Mouse (Mus musculus) adrenal gland, adult (tissue): ENCODE measurements around the gene Lcn2.

Experiments used
- DNase-seq, 2 experiments: peaks; one replicate each; pipeline ENCODE4 v3.0.0; 2022 to 2023; ENCODE audit warnings: low spot score in 1 of 2; ENCODE audit not compliant: inconsistent age in 2 of 2

Lcn2 gene

DNA sequence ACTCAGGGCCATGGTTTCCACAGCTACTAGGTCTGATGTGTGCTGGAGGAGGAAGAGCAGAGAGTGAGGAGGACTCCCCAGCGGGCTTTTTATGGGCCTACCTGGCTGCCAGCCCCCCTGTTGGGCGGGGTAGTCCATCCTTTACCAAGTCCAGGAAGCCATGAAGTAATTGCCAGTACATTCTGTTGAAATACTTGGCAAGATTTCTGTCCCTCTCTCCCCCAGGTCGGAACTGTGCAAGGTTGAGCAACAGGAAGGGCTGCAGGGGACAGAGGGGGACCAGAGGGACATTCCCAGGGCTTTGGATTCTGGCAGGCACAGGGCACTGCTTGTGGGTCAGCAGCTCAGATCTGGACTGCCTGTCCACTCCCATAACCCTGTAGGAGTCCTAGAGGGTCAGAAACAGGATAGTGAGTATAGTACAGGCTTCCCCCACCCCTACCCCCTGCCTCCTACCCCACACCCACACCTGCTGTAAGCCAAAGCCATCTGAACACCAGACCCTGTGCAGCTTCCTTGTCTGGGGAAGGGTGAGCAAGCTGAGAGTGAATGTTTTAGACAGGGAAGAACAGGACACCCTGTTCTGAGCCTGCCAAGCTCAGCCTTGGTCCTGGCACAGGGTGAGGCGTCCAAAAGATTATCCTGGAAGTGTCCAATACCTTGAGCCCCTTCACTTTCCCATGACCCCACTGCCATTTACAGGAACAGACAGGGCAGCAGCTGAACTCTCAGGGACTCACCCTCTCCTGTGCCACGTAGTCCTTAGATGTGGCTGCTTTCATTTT is at the start of gene Lcn2:
TSS of gene Lcn2 (minus strand) at position 547 of the 785 bp plus-strand sequence.
- DNase-seq: peak; percentile 55 to 62

DNA sequence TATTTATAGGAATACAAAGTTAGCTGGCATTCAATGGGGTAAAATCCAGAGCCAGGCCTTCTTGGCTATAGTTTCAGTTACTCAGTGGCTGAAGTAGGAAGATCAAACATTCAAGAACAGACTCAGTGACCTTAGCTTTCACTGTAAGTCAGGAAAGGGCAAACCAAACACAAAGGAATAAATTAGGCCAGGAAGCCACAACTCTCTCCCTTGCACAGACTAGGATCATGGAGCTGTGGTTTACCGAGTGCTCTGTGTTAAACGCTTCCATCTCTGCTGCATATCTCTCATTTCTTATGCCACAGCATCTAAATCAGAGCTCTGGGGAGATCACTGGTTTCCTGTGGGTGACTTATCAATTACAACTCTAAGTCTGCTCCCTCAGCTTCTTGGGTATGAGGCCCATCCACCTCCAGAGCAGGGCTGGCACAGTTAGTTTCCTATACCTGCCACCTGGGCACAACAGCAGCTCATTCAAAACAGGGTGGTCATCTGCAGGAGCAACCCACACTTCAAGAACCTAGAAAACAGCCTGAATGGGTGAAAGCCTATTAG is 49.6 kb upstream of the Lcn2 start:
- DNase-seq: no peak

DNA sequence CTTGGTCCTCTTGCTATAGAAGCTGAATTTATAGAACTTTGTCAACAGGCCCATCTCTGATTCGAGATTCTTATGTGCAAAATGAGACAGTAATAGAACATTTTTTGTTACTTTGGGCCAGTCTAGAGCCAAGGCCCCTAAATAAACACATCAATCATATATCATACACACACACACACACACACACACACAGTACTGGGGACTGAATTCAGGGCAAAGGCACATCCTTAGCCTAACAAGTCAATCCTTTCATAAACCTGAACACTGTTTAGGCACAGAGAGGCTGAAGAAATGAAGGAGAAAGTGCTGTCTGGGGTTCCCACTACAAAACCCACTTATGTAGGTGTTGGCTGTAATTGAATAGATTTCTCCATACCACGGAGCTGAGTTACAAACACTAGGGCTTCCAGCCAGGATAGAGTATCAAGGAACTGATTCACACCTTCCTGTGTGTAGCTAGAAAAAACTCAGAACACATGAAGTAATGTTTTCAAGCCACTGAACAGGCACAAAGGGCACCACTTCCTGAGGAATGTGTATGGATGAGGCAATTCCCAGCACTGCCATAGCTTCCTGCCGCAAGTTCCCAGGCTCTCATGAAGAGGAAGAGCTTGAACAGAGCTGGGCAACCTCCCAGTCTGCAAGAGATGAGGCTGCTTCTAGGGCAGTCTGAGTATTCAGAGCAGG is 48.8 kb upstream of the Lcn2 start:
- DNase-seq: peak; percentile 43 to 71

DNA sequence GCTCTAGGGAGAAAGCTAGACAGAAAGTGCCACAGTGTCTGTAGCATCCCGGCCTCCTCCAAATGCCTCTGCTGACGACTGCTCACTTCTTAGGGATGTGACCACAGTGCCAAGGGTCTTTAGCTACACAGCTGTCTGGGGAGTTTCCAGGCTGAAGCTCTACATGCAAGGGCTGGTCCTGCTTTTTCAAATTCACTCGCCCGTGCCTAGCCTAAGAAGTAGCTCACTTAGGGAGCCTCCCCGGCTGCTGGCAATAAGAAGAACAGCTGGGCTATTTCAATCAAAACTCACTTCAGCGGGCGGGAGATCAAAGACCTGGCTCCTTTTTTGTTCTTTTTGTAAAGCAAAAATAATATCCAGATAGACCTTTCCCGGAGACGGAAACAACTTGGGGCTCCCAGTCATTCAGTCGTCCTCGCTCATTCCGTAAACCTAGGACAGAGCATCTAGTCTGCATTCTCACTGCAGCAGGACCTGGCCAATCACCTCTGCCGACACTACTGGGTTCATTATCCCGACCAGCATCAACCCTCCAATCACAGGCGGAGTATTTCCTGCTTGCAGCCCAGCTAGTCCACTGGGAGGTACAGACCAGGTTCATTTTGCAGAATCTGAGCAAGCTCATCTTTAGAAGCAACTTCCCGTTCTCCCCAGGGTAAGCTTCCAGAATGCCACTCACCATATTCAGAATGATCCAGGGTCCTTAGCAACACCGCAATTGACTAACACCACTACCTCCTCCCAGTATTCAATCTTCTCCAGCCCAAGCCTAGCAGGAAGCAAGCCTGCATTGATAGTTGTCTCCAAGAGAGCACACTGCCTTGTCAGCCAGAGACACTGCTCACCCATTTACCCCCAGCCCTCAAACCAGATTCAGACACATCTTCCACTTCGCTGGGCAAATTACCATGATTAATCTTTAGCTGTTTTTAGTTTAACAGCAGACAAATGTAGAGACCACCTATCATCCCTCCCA is 42.9 kb upstream of the Lcn2 start:
- DNase-seq: peak; percentile 73 to 85

DNA sequence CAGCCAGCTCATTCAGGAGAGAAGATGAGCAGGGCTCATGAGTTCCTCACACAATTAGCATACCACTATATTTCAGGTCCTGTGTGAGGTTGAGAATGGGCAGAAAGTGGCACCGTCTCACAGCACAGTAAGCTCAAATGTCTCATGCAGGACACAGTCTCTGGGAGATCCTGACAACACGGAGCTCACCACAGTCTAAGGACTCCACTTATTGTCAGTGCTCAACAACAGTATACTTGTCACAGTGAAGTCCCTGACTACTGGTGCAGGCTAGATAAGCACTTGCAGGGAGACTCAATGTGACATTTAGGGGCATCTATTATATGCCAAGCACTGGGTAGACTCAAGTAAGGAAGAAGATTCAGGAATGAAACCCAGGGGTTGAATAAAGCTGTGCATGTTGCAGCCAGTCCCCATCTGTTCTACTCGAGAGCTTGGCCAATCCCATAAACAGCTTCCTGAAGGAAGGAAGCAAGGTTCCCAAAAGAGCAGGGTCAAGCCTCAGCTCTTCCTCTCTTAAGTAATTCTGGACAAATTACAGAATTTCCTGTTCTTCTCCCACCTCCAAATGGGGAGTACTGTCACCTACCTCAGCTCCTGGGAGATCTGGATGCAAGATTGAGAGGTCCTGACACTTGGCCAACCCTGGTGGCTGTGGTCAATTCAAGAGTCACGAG is 41.3 kb upstream of the Lcn2 start:
- no peak for DNase-seq

DNA sequence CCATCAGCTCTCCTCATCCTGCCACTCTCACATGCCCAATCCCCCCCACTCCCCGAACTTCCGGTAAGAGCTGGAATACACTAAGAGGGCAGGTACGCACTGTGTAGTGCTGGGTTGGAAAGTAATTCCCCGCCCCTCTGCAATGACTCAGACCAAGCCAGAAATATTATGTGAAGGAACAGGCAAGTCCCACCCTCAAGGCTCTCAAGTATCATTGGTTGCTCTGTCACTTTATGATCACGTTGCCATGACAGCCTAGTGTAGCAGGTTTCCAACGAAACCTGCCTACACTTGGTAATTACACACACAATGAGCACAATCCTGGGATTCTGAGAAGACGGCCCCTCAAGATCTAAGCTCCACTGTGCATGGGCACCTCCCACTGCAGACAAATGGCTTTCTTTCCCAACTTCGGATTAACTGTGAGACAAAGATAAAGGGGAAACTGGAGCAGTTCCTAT is 40.2 kb upstream of the Lcn2 start:
- peak; percentile 82 to 92 for DNase-seq

DNA sequence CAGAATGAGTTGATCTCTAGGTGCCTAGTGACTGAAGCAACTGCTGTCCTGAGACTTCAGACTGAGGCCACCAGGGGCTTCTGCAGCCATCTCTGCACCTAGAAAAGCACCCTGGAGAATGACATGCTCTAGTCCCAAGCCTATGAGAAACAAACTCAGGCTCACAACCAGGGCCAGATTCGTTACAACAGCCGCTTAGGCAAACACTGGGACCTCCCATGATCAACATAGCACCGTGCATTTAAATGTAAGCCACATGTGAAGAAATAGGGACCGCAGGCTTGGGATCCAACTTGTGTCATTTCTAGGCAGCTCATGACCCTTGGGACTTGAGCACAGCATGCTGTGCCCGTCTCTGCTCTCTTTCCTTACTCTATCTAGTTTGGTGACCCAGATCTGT is 39.7 kb upstream of the Lcn2 start:
- DNase-seq: no peak

DNA sequence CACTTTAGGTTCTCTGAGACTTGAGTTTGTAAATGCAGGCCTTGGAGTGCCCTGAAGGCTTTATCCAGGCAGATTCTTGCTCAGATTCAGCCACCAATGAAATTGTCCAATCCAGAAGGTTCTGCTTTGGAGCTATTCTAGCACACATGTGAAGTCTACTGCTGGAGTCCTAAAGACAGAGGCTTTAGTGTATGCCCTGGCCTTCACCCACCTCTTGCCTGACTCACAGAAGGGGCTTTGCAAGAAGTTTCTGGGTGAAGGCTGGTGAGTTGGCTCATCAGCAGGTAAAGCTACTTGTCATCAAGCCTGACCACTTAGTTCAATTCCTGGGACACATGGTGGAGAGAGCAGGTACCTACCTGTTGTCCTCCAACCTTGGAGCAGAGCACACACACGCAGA is 38.1 kb upstream of the Lcn2 start:
- DNase-seq: peak in 1 of 2 experiments; percentile 76

DNA sequence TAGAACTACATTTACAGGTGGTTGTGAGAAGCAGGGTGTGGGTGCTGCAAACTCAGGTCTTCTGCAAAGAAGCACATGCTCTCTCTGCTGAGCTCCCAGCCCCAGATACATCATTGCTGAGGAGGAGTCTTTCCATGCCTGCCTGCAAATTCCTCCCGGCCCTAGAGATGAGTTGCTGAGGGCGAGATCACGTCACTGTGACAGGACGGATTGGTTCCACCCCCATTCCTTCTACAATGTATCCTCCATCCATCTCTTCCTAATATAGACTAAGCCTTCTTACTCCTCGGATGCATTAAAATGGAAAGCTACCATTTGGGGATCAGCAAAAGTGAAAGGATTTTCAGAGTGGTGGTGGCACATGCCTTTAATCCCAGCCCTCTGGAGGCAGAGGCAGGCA is 37.5 kb upstream of the Lcn2 start:
- DNase-seq: no peak

DNA sequence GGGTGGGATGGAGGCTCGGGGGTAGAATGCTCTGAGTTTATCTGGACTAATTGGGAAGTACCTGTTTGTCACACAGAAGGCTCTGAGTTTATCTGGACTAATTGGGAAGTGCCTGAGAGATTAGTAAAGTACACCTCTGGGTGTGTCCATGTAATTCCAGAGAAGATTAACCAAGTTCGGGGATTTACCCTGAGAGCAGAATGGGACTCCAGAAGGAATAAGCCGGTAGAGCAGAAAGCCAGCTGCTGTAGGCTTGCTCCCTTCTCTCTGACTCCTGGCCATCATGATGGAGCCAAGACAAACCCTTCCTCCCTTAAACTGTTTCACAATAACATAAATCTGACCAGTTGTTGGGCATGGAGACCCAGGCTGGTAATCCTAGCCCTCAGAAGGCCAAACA is 36.7 kb upstream of the Lcn2 start:
- no peak for DNase-seq

DNA sequence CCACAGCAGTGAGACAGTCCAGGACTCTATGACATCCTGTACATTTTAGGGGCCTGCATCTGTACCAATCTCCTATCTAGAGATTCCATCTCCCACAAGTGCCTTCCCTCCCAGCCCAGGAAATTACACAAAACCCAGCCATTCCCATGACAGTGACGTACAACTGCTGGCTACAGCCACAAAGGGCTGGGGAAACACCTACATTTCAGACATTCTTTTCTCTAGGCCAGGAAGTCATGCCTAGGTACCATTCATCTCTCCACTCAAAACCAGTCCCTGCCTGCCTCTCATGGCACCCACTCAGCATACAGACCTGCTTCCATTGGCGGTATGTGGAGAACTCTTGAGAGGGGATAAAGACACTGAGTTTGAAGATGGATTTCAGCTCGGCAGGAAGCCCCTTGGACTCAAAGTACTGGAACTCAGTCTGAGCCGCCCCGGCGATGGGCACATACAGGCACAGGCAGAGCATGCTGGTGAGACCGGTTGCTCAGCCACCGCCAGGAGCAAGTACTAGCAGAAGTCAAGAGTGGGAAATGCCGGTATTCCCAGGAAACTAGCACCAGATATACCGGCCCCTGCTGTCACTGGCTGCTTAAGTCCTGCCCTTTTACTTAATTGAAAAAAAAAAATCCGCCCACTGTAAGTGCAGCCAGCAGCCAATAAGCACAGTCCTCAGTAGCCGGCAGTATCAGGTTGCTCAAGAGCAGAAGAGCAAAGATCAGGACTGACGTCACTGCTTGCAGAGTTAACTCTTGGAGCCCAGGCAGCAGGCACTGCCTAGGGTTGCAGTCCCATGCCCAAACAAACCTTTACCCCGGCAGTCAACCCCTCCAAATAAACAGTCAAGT is 35.7 kb upstream of the Lcn2 start:
- peak; percentile 87 to 94 for DNase-seq

DNA sequence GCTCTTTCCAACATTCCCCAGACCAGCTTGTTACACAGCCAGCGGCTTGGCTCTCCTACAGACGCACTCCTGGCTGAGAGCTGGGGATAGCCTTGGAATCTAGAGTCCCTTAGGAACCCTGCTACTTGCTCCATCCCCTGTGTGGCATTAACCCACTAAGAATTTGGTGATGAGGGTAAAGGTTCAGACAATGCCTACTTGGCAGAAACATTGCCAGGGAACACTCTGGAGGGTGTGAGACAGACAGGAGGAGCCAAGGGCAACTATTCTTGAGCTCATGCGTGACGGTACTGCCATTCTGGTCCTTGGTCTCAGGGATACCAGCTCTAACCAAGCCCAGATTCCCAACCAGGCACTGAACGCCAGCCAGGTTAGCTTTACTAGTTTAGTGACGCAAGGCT is 33.8 kb upstream of the Lcn2 start:
- DNase-seq: peak in 1 of 2 experiments; percentile 68

DNA sequence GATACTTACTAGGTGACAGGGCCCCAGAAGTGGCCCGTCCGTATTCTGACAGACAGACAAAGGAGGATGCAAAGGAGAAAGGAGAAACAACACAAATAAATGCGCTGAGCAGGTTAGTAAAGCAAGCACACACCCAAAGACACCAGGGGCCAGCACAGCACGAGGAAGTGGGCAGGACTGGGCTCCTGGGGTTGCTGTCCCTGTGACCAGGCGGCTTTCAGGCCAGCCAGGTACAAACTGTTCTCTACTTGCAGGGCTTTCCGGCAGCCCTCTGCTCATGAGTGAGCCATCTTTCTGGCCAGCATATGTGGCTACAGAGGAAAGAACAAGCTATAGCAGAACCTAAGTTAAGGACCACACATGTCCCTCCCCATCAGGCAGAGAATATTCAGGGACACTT is 32.6 kb upstream of the Lcn2 start:
- peak in 1 of 2 experiments; percentile 43 for DNase-seq

DNA sequence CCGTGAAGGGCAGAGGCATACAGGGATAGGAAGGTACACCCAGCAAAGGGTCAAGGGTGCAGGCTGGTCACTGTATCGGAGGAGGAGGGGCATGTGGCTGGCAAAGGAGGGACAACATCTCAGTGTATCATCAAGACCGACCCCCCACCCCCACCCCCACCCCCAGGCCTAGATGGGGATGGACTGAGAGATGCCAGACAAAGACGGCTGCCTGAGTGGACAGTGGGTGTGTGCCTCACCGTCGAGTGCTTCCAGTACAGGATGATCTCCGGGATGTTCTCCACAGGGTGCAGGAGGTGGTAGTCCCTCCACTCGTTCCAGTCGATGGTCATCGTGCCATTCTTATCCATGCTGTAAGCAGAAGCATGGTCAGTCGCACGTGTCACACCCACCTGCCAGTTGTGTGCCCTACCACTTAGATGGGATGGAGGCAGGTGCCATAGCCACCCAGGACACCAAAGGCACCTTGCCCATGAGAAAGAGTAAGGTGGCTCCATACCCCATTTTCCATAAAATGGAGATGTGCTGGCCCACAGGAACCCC is 32.1 kb upstream of the Lcn2 start:
- DNase-seq: no peak

DNA sequence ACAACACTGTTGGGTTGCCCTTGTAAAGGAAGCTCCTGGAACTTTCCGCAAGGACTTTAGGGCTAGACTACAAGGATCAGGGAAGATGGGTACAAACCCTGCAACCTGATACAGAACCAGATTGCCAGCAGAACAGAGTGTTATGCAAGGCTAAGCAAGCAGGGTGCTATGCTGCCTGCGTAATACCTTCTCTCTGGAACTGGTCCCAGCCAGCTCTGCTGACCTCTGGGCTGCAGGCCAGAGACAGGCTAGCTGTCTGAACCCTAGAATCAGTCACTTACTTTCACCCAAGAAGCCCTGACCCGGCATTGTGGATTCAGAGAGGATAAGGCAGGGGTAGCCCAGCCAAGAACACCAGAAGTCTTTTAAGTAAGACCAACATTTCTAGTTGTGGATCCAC is 31.3 kb upstream of the Lcn2 start:
- DNase-seq: peak; percentile 92 to 96

DNA sequence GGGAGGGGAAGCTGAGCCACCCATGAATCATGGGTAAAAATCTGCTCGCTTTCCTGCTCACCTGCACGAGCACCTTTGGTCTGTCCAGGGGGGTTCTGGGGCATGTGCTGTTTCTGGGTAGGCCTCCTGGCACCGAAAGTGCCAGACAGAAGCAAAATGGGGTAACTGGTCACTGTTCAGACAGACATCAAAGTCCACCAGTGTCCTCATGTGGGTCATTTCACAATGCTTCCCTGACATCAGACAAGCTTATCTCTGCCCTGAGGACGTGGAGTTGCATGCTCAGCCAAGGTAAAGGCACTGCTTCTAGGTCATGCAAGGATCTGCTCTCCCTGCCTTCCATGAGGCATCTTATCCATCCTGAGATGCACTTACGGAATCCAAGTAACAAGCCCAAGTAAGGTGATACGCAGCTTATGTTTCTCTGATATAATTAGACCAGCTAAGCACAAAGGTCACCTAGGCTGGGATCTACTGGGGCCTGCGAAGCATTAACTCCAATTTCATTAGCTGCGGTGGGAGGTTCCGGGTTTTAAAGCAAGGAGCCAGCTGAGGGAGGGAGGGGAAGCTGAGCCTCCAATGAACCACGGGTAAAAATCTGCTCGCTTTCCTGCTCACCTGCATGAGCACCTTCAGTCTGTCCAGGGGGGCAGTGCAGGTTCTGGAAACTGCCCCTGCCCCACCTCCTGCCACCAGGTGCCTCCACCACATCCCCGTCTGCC is 30.5 kb upstream of the Lcn2 start:
- peak; percentile 63 to 86 for DNase-seq

DNA sequence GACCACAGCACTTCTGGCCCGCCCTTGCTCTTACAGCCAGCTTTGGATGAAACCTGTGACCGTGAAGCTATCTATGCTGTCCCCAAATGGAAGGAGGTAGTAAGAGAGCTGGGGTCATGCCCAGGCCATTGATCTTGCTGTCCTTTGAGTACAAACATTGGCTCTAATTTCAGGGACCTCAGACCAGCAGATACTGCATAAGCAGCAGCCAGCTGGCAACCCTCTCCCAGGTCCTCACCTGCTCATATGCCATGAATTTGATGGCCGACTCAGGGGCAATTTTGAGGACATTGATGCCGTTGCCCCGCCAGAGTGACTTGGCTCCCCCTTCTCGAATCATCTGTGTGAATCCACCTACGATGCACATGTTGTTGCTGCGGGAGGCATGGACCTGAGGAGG is 29.4 kb upstream of the Lcn2 start:
- DNase-seq: peak in 1 of 2 experiments; percentile 43

DNA sequence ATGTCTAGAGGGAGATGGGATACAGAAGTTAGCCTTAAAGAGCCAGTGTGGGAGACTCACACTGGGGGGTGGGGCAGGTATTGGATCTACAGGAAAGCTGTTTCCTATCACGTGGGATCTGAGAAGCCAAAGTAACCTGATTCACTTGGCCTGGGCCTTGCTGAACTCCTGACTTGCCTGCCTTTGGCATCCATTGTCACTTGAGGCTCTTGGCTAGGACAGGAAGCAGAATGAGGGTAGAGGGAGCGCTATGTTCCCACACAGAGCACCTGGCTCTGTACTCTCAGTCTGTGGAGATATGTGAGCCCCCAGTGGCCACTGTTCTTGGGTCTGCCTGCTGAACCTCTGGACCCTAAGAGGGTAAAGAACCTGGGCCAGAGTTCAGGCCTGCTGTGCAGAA is 28.5 kb upstream of the Lcn2 start:
- no peak for DNase-seq

DNA sequence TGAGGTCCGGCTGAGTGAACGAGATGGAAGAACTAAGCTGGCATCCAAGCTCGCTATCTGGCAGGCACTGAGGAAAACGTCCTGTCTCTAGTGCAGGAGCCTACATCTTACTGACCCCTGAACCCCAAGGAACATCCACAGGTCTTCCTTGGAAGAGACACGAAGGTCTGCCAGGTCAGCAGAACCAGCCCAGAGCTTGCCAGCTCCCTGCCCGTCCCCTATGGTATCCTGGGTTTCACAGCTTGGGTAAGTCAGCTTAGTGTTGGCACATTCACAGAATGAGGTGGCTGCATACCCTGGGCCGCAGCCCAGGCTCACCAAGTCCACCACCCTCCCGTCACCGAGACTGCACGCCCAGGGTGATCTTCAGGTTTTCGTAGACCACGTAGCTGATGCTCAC is 27.7 kb upstream of the Lcn2 start:
- no peak for DNase-seq
